Mouse (Mus musculus): Measurements from ENCODE around the gene Ubl7.

Ubl7 gene

GRCm38 (mm10) chr9:57964528-57965250 lies 53.9 kb downstream of the Ubl7 start:
- in situ Hi-C loops (cut with MboI, MseI), result loop anchor here in 1 of 2 experiments (10.0 kb wide), 1 partner anchor 1690 kb away; the partner anchor contains the start of gene Pkm

DNA sequence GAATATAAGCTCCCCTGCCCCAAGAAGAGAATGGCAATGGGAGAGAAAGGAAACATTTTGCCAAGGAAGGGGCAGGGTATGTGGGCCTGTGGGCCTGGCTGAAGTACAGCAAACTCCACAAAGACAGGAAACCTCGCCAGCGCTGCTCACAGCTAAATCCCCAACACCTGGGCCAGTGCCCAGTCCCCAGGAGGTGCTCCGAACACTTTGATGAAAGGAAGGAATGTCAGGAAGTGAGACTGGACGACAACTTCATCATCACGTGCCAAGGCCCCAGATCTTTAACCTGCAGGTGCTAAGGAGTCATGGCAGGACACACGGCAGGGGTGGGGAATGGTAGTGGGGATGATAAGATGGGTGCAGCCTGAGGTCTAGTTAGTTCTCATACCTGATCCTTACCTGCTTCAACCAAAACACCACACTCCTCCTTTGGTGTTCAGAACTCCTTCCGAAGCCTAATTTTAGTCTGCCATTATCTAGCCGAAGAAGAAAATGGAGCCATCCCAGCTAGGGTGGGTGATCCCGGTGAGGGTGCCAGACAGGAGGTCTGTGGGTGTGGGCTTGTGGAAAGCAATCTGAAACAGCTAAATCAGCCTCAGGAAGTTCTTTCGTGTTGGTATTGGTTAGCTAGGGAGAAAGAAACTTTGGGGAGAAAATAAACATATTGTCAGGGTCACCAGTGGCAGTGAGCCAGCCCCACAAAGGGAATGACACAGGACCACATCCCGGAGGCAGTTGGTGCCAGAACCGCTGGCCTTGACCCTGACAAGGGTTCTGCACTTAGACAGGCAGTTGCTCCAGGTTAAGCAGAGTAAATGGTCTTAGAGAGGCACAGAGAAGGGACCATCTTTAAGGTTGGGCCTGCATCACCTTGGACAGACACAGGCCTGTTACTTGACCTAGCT lies 54.8 kb downstream of the Ubl7 start:
- in situ Hi-C loops (cut with MboI, MseI), result loop anchor here in 1 of 2 experiments (10.0 kb wide), 1 partner anchor 1689 kb away; the partner anchor contains the start of gene Pkm

DNA sequence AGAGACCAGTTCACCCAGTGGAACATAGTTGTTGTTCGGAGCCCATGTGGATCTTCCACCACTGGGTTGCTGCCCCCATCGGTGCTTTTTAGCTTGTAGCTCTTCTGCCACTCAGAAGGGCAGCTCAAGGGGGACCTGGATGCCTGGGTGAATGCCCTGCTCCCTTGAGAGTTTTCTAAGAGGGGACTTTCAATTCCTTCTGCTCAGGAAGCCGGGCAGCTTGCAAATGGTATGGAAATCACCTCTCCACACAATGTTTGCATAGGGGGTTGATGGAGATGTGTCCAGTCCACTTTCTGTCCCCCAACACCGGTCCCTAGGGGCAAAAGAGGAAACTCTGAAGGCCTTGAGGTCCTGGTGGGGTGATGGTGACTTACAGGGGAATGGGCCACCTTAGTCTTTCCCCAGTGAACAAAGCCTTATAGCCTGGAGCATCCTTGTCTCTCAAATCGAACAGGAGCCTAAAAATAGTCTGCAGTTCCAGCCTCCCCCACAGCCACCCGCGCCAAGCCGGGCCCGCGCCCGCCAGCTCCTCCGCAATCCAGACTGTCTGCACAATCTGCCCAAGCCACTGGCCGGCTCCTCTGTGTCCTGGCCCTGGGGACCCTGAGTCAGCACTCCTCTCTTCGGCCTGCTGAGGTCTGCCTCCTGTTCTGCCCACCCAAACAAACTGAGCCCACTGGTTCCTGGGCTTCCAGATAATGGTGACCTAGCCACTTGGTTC lies 56.6 kb downstream of the Ubl7 start:
- in situ Hi-C loops (cut with MboI, MseI), result loop anchor here in 1 of 2 experiments (10.0 kb wide), 1 partner anchor 1687 kb away; the partner anchor contains the start of gene Pkm

DNA sequence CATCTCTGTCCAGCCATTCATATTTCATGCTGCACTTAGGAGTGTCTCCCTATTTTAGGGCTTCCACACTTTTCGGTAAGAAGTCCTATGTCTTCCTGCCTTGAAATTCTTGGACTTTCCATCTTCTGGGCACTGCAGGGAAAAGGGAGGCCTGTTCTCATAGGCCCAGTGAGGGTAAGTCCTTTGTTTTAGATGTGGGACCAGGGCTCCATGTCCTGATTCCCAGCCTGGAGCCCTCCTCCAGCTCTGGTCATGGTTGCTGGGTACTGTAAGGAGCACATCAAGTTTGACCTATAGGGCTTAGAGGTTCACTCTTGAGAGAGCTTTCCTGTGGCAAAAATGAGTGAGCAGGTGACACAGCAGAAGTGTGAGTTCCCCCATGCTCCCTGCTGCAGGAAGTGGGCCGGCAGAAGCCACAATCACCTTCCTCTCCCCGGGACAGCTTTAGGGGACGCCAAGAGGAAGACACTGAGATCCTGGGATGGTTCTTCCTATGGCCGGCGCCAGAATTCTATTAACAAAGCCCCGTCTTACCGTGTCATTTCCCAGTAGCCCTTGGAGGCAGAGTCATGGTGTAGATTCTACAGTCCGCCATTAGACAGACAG lies 57.5 kb downstream of the Ubl7 start:
- in situ Hi-C loops (cut with MboI, MseI), result loop anchor here in 1 of 2 experiments (10.0 kb wide), 1 partner anchor 1687 kb away; the partner anchor contains the start of gene Pkm

- in situ Hi-C loops (cut with MboI, MseI), result loop anchor here in 1 of 2 experiments (10.0 kb wide), 1 partner anchor 1686 kb away; the partner anchor contains the start of gene Pkm
These were observed 58.2 kb downstream of the Ubl7 start for GRCm38 (mm10) chr9:57968783-57969542.

- in situ Hi-C loops (cut with MboI, MseI), result loop anchor here (10.0 kb wide), 2 partner anchors 1685 to 1865 kb away; partner anchors contain the start of gene Pkm (in 1 of the 2)
These were observed 59.1 kb downstream of the Ubl7 start for GRCm38 (mm10) chr9:57969736-57970495.

DNA sequence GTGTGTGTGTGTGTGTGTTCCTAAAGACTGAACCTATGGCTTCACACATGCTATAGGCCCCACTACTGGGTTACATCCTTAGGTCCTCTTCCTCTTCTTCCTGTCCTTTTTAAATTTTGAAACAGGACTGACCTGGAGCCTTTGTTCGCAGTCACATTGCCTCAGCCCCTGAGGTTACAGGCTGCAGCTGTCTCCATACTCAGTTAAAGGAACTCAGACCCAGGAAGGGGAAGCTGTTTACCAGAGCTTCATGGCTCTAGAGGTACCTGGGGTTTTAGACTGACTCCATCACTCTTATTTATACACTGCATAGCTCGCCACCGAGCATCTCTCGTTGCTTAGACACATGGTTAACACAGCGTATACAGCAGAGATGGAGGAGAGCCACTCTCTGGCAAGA lies 60.6 kb downstream of the Ubl7 start:
- in situ Hi-C loops (cut with MboI, MseI), result loop anchor here in 1 of 2 experiments (10.0 kb wide), 1 partner anchor 1867 kb away; no protein-coding TSS in a partner anchor

DNA sequence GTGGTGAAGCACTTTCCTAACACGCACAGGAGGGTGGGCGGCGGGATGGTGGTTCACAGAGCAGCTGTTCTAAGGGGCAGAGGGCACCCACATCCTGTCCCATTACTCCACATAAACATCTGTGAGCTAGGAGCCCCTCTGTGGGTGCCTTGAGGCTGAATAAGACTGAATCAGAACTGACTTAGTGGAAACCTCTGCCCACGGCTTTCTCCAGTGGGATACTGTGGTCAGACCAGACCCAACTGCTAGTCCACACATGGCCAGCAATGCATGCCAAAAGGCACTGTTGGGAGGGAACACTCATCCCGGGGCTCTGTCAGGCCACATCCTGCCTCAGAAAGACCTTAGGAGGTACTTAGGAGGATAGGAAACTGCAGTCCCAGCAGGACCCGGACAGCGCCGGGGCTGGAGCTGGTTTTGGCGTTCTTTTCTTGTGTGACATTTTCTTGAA lies 61.4 kb downstream of the Ubl7 start:
- in situ Hi-C loops (cut with MboI, MseI), result loop anchor here in 1 of 2 experiments (10.0 kb wide), 1 partner anchor 1867 kb away; no protein-coding TSS in a partner anchor

DNA sequence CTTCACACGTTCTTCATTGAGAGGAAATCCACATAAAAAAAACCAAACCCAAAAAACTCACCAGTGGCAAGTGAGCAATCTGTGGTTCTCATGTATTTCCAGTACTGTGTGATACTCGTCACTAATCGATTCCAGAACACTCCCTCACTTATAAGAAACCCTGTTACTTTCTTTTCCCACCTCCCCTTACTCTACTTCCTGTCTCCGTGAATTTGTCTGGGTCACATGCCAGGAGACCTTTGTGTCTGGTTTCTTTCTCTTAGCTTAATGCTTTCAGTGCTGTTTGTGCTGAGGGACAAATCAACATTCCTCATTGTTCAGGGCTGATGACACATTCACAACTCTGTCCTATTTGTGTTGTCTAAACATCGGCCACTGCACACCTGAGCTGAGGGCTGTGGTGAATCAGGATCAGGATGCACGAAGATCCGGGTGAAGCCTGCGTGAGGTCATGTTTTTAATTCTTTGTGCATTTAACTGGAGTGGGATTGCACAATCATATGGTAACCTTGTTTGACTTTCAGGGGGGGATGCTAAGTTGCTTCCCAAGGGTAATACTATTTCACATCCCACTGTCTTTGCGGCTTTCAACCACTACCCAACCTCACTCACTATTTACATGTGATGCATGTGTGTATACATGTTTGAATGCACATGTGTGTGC lies 62.1 kb downstream of the Ubl7 start:
- in situ Hi-C loops (cut with MboI, MseI), result loop anchor here in 1 of 2 experiments (10.0 kb wide), 1 partner anchor 1868 kb away; no protein-coding TSS in a partner anchor

DNA sequence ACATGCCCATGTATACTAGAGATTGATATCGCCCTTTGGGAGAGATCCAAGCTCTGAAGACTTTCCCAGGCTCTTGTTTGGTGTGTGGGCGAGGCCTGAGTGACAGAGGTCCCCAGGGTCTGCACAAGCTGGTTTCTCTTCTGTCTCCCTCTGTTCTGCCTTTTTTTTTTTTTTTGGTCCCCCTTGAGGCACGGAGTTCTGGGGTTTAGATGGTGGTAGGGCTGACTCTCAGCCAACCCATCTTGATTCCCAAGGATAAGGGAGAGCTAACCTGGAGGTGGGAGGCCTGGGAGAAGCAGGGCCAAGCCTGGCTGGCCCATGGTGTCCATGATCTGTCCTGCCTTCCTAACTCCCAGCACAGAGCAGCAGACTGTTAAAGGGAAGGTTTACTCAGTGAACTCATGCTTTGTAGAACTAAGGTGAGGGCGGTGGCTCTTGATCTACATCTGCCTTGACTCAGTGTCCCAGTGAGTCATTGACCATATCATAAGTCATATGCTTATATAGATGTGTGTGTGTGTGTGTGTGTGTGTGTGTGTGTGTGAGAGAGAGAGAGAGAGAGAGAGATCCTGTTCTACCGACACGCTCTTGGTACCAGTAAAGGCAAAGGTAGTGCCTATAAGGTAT lies 62.8 kb downstream of the Ubl7 start:
- in situ Hi-C loops (cut with MboI, MseI), result loop anchor here in 1 of 2 experiments (10.0 kb wide), 1 partner anchor 1869 kb away; no protein-coding TSS in a partner anchor

DNA sequence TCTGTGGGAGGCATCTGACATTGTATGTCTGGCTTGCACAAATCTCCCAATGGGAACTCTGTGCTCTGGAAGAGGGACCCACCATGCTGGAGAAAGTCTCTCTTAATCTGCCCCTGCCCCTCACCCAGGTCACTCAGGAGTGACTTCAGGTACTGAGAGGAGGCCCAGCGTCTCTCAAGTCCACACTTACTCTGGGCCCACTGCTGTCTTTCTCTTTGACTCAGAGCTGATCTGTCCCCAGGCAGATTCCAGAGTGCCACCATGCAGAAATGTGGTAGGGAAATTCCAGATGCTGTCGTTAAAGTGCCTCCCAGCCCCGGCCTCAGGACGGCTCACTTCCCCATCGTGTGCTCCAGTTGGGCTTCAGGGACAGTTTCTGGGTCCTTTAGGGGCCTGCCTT lies 63.4 kb downstream of the Ubl7 start:
- in situ Hi-C loops (cut with MboI, MseI), result loop anchor here in 1 of 2 experiments (10.0 kb wide), 1 partner anchor 1869 kb away; no protein-coding TSS in a partner anchor

DNA sequence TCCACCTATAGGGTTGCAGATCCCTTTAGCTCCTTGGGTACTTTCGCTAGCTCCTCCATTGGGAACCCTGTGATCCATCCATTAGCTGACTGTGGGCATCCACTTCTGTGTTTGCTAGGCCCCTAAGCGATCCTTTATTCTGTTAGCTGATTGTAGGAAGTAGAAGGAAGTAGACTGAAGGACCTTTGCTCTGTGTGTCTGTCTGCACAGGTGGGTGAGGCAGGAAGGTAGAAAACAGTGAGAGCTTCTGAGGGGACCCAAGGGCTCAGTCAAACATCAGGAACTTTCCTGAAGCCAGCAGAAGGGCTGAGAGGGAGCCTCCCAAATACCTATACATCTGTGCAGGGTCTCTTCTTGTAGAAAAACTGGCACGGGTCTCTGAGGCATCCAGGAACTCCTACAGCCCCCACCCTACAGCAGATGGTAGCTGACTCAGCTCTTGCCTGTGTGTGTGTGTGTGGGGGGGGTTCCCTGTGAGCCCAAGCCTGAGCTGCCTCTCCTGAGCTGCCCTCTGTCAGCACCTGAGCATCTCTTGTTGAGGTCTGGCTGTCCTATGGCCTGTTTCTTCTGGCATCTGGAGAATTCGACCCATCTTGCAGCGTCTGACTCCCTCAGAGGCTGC lies 64.5 kb downstream of the Ubl7 start:
- in situ Hi-C loops (cut with MboI, MseI), result loop anchor here in 1 of 2 experiments (10.0 kb wide), 1 partner anchor 1871 kb away; no protein-coding TSS in a partner anchor

GRCm38 (mm10) chr9:57978025-57978424 lies 67.2 kb downstream of the Ubl7 start:
- in situ Hi-C loops (cut with MboI, MseI), result loop anchor here in 1 of 2 experiments (10.0 kb wide), 1 partner anchor 1873 kb away; no protein-coding TSS in a partner anchor

GRCm38 (mm10) chr9:57978858-57979257 lies 68.1 kb downstream of the Ubl7 start:
- in situ Hi-C loops (cut with MboI, MseI), result loop anchor here in 1 of 2 experiments (10.0 kb wide), 1 partner anchor 1874 kb away; no protein-coding TSS in a partner anchor
